Mouse (Mus musculus): ENCODE results near the gene Hoxa11. TPM values are rescaled to one million over a fixed set of nuclear protein-coding genes. Genes with fewer than 3 reads are reported as not detected.

Hoxa11 gene
- polyA plus RNA-seq, 2 experiments = not detected

- H3K27me3 ChIP-seq (ENCODE audit: control insufficient read depth, insufficient read depth, low read length) = peaks cover 98% of the 10 kb centered on the region
Measured at GRCm38 (mm10) chr6:52262463-52263320, 17.1 kb upstream of the Hoxa11 start.

GRCm38 (mm10) chr6:52261751-52262462 is 16.3 kb upstream of the Hoxa11 start:
- H3K27ac ChIP-seq = no peak overlapping the region
- TF ChIP-seq EP300 (IDR thresholded peaks at IDR 0.05; ENCODE audit: low read depth) = no peak
- peaks cover 99% of the 10 kb centered on the region for H3K27me3 ChIP-seq (ENCODE audit: control insufficient read depth, insufficient read depth, low read length)
- 5% methylated on average over 9 of the region's 9 CpGs for WGBS (ENCODE audit: insufficient replicate concordance)
- no peak overlapping the region for H3K9ac ChIP-seq (replicated peaks)
- ATAC-seq (ENCODE audit: insufficient read depth) (no peak), DNase-seq (ENCODE audit: low read depth in 3 of 3, low spot score in 3 of 3) (no peak)
- no peaks in the 10 kb centered on the region for H3K4me1 ChIP-seq (replicated peaks; ENCODE audit: control insufficient read depth in 2 of 2, insufficient read depth in 2 of 2, low read length in 1 of 2)
- no peak overlapping the region for H3K4me3 ChIP-seq (ENCODE audit: insufficient read depth in 1 of 2, low read depth in 2 of 2, low read length in 2 of 2)
- no peak overlapping the region for H3K4me2 ChIP-seq (ENCODE audit: low read depth)
- no peaks in the 10 kb centered on the region for H3K36me3 ChIP-seq (replicated peaks; ENCODE audit: control insufficient read depth, insufficient read depth, low read depth)
- no peaks in the 10 kb centered on the region for H3K9me3 ChIP-seq (ENCODE audit: control insufficient read depth, low read length)

More at GRCm38 (mm10) chr6:52262463-52263320, 17.1 kb upstream of the Hoxa11 start:
- DNase-seq (ENCODE audit: low read depth in 3 of 3, low spot score in 3 of 3) (no peak), ATAC-seq (ENCODE audit: insufficient read depth) (no peak)
- Histone ChIP-seq H3K9me3 (ENCODE audit: control insufficient read depth, low read length) (no peaks in the 10 kb centered on the region), H3K4me1 (replicated peaks; ENCODE audit: control insufficient read depth in 2 of 2, insufficient read depth in 2 of 2, low read length in 1 of 2) (no peaks in the 10 kb centered on the region), H3K27ac (no peak overlapping the region), H3K4me3 (ENCODE audit: insufficient read depth in 1 of 2, low read depth in 2 of 2, low read length in 2 of 2) (no peak overlapping the region), H3K36me3 (replicated peaks; ENCODE audit: control insufficient read depth, insufficient read depth, low read depth) (no peaks in the 10 kb centered on the region), H3K9ac (replicated peaks) (no peak overlapping the region), H3K4me2 (ENCODE audit: low read depth) (no peak overlapping the region)
- TF ChIP-seq EP300 (IDR thresholded peaks at IDR 0.05; ENCODE audit: low read depth) (no peak), CTCF (IDR thresholded peaks at IDR 0.05; ENCODE audit: low read depth) (no peak)
- WGBS (ENCODE audit: insufficient replicate concordance) = 2% methylated on average over 24 of the region's 24 CpGs

DNA sequence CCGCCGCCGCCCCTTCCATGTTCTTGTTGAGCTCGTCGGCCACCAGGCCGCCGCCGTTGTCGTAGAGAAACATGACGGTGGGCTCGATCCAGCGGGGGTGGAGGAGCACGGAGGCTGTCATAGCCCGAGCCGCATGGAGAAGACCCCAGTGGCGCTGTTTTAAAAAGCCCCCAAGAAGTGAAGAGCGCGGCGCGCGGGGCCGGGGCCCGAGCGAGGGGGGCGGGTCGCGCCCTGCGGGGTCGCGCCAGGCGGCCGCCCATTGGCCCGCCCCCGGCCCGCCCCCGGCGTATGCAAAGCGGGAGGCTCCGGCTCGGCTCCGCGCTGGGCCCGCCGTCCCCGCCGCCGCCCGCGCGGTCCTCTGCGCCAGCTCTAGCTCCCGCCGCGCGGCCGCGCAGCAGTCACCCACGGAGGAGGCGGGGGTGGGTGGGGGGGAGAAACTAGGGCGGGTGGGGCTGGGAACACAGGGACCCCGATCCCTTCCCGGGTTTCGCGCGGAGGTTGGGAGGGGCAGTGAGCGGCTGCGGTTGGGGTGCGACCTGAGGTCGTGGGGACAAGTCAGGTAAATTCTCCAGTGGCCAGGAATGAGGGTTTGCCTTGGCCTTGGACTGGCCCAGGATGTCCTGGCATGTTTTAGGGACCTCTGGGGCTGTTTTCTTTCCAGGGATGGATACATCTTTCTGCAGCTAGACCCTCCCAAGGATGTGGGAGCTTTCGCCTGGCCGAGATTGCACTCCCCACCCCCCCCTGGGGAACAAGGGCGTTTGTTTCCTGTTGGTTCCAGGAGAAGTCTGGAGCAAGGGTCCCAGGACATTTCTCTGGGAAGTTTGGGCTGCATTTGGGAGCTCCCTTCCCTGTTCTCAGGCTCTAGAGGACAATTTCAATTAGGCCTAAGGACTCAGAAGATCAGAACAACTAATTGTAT is 15.3 kb upstream of the Hoxa11 start, which contains the start of gene Hoxa13:
Gene Hoxa13, minus strand, starts transcription at position 227 of the 922 bp plus-strand sequence.
- DNase-seq (ENCODE audit: low read depth in 3 of 3, low spot score in 3 of 3) (no peak), ATAC-seq (ENCODE audit: insufficient read depth) (no peak)
- H3K4me3 ChIP-seq (ENCODE audit: insufficient read depth in 1 of 2, low read depth in 2 of 2, low read length in 2 of 2) = peak within 1 kb of the TSS; percentile 43 to 47; a peak in 3 of 4 replicates
- H3K9ac ChIP-seq (replicated peaks) = no peak within 1 kb of the TSS
- no peak within 1 kb of the TSS for H3K27ac ChIP-seq
- H3K9me3 ChIP-seq (ENCODE audit: control insufficient read depth, low read length) = no peaks in the 10 kb centered on the region
- H3K36me3 ChIP-seq (replicated peaks; ENCODE audit: control insufficient read depth, insufficient read depth, low read depth) = no peaks in the 10 kb centered on the region
- H3K4me1 ChIP-seq (replicated peaks; ENCODE audit: control insufficient read depth in 2 of 2, insufficient read depth in 2 of 2, low read length in 1 of 2) = no peaks in the 10 kb centered on the region
- peaks cover 99% of the 10 kb centered on the region for H3K27me3 ChIP-seq (ENCODE audit: control insufficient read depth, insufficient read depth, low read length)
- peak within 1 kb of the TSS; percentile 50 for H3K4me2 ChIP-seq (ENCODE audit: low read depth)
- TF ChIP-seq EP300 (IDR thresholded peaks at IDR 0.05; ENCODE audit: low read depth) (no peak), CTCF (IDR thresholded peaks at IDR 0.05; ENCODE audit: low read depth) (no peak)
- WGBS (ENCODE audit: insufficient replicate concordance) = under 1% methylated on average over 50 of the region's 72 CpGs

- no peak overlapping the region for H3K9ac ChIP-seq (replicated peaks)
- peak overlapping the region in 1 of 2 experiments; percentile 47; a peak in 1 of 4 replicates for H3K4me3 ChIP-seq (ENCODE audit: insufficient read depth in 1 of 2, low read depth in 2 of 2, low read length in 2 of 2)
- no peaks in the 10 kb centered on the region for H3K9me3 ChIP-seq (ENCODE audit: control insufficient read depth, low read length)
- peaks cover 96% of the 10 kb centered on the region for H3K27me3 ChIP-seq (ENCODE audit: control insufficient read depth, insufficient read depth, low read length)
- TF ChIP-seq CTCF (IDR thresholded peaks at IDR 0.05; ENCODE audit: low read depth) (no peak), EP300 (IDR thresholded peaks at IDR 0.05; ENCODE audit: low read depth) (no peak)
- no peaks in the 10 kb centered on the region for H3K4me1 ChIP-seq (replicated peaks; ENCODE audit: control insufficient read depth in 2 of 2, insufficient read depth in 2 of 2, low read length in 1 of 2)
- DNase-seq (ENCODE audit: low read depth in 3 of 3, low spot score in 3 of 3) (no peak), ATAC-seq (ENCODE audit: insufficient read depth) (no peak)
- no peaks in the 10 kb centered on the region for H3K36me3 ChIP-seq (replicated peaks; ENCODE audit: control insufficient read depth, insufficient read depth, low read depth)
- 2% methylated on average over 39 of the region's 39 CpGs for WGBS (ENCODE audit: insufficient replicate concordance)
- H3K4me2 ChIP-seq (ENCODE audit: low read depth) = peak overlapping the region; percentile 50; the same call in 1 of the 2 replicates
- no peak overlapping the region for H3K27ac ChIP-seq
Measured at GRCm38 (mm10) chr6:52259811-52260261, 14.2 kb upstream of the Hoxa11 start.

All from liver, embryonic 14.5 days (tissue).